17 mouse cellular contexts compared by ENCODE assay signal in genomic region chrX:130549275-130549674, GRCm38 (mm10).
A peak's percentile ranks its signal among the peaks of the same experiment; 100 is the strongest.
DNase-seq lines count a peak whose midpoint lies in the region; ATAC-seq lines count a peak whose summit lies in the region.
"Had no signal": no experiment of that assay in that cellular context is flagged by ENCODE, and none has a peak within 500 bp of the region (broad histone marks: within the 10 kb centered on the region; RNA-seq: fewer than 3 reads in every experiment).

No protein-coding gene starts in this region.

- no peak overlapping the region for H3K27ac ChIP-seq in limb, embryonic 10.5 days
- H3K27ac ChIP-seq: embryonic facial prominence, embryonic 13.5 days; forebrain, embryonic 13.5 days; gastrocnemius, adult 2 months; liver, embryonic 12.5 days had no signal

- peaks cover 3% of the 10 kb centered on the region; the same call in 1 of the 2 replicates for H3K4me1 ChIP-seq in limb, embryonic 10.5 days
- H3K4me1 ChIP-seq: embryonic facial prominence, embryonic 13.5 days; forebrain, embryonic 13.5 days; liver, embryonic 12.5 days had no signal

- H3K9me3 ChIP-seq in limb, embryonic 10.5 days (replicated peaks) = no peaks in the 10 kb centered on the region
- H3K9me3 ChIP-seq: embryonic facial prominence, embryonic 13.5 days; forebrain, embryonic 13.5 days; G1E; liver, embryonic 12.5 days had no signal

- peaks cover 12% of the 10 kb centered on the region for H3K27me3 ChIP-seq in limb, embryonic 10.5 days (ENCODE audit: low read depth, poor library complexity, severe bottlenecking)
- H3K27me3 ChIP-seq: liver, embryonic 12.5 days had no signal

- peak; percentile 98 for ATAC-seq in common myeloid progenitor, adult 5-6 weeks (replicated peaks; ENCODE audit: low read depth, poor library complexity, severe bottlenecking)
- ATAC-seq: forebrain, embryonic 13.5 days; liver, embryonic 12.5 days; lung, postnatal 0 days; midbrain, embryonic 16.5 days had no signal

- H3K36me3 ChIP-seq in limb, embryonic 10.5 days = no peaks in the 10 kb centered on the region
- H3K36me3 ChIP-seq: embryonic facial prominence, embryonic 13.5 days; G1E; liver, embryonic 12.5 days had no signal

- 39% methylated on average over 3 of the region's 3 CpGs for WGBS in limb, embryonic 10.5 days

- DNase-seq in spleen, adult 12 weeks (ENCODE audit: low spot score) = peak; percentile 2
- DNase-seq in spleen, postnatal 14 days (ENCODE audit: low spot score in 2 of 2) = no peak
- DNase-seq in naive thymus-derived CD4-positive, alpha-beta T cell, adult 2 months (ENCODE audit: low read depth) = peak; percentile 81
- DNase-seq in thymus, postnatal 36 days = peak; percentile 40 to 66
- DNase-seq in limb, embryonic 10.5 days (ENCODE audit: low spot score) = no peak
- no peak for DNase-seq in urinary bladder, adult 18-20 months (ENCODE audit: low spot score in 2 of 2)
- no peak for DNase-seq in kidney, postnatal 10 days
- DNase-seq: cerebellum, adult 11-12 months; gastrocnemius, adult 2 months; kidney, adult 18-20 months had no signal

- H3K4me3 ChIP-seq in limb, embryonic 10.5 days = no peak overlapping the region
- H3K4me3 ChIP-seq: embryonic facial prominence, embryonic 13.5 days; forebrain, embryonic 13.5 days; gastrocnemius, adult 2 months; liver, embryonic 12.5 days had no signal

Comparison
In these comparisons a context has a peak if more than half of its experiments do, and no peak if none do; other contexts are left out.
1. DNase-seq: peak in spleen, adult 12 weeks (single experiment), naive thymus-derived CD4-positive, alpha-beta T cell, adult 2 months (single experiment) and thymus, postnatal 36 days (2 of 2); none in spleen, postnatal 14 days (0 of 2), limb, embryonic 10.5 days (single experiment), urinary bladder, adult 18-20 months (0 of 2) and kidney, postnatal 10 days (single experiment).